Mouse (Mus musculus) hindbrain, embryonic 12.5 days (tissue): ENCODE measurements at regions not wholly inside any gene's neighbourhood (a gene's known extent, or its start where the extent isn't known, plus 50 kb on each side); places are given as distances from the start of the nearest gene placed in this dataset.

Experiments
- ATAC-seq: fragments of 200-750 bp; cut with Nextera tagmentation; 2 replicates; pipeline ENCODE4 v1.8.0; 2017; ENCODE audit warnings: moderate TSS enrichment; ENCODE audit not compliant: low FRiP score
- H3K27ac ChIP-seq: fragments of 300-500 bp; sonication (generic); 2 replicates; pipeline ENCODE4 v1.5.1; 2016; ENCODE audit warnings: mild to moderate bottlenecking
- H3K27me3 ChIP-seq: fragments of 300-500 bp; sonication (generic); 2 replicates; pipeline ENCODE4 v1.6.1; 2016; ENCODE audit warnings: mild to moderate bottlenecking
- H3K36me3 ChIP-seq: fragments of 300-500 bp; sonication (generic); 2 replicates; pipeline ENCODE4 v1.6.1; 2016; ENCODE audit warnings: mild to moderate bottlenecking
- H3K4me1 ChIP-seq: fragments of 300-500 bp; sonication (generic); 2 replicates; pipeline ENCODE4 v1.6.1; 2016
- H3K4me2 ChIP-seq: fragments of 300-500 bp; sonication (generic); replicated peaks from 2 replicates; pipeline ENCODE4 v1.6.1; 2016; ENCODE audit warnings: mild to moderate bottlenecking
- H3K4me3 ChIP-seq: fragments of 300-500 bp; sonication (generic); 2 replicates; pipeline ENCODE4 v1.5.1; 2016; ENCODE audit warnings: mild to moderate bottlenecking
- H3K9ac ChIP-seq: fragments of 300-500 bp; sonication (generic); 2 replicates; pipeline ENCODE4 v1.6.1; 2016; ENCODE audit warnings: mild to moderate bottlenecking, moderate library complexity
- H3K9me3 ChIP-seq: fragments of 300-500 bp; sonication (generic); replicated peaks from 2 replicates; pipeline ENCODE4 v1.6.1; 2016; ENCODE audit warnings: mild to moderate bottlenecking
- WGBS: fragments of 180-500 bp; shearing (Covaris S2); methylation state at CpG from one replicate; pipeline ENCODE4 v1.1.7; 2016; 5-methylcytosine and 5-hydroxymethylcytosine counted together

DNA sequence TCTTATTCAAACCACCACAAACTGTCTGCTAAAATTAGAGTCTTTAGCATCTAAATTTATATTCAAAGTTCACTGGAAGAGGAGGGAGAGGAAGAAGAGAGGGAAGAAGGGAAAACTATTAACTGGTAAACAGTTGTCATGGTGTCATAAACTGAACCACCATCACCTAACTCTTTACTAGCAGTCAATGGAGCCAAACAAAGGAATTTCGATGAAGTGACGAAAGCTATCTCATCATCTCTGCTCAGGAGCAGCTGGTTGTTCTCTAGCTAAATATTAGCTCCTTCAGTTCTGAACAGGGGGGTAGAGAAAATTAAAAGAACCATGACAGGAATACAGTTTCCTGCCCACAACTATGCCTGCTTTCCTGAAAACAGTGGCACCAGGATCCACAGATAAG is 608.9 kb upstream of the Map3k7 start:
- H3K4me3 ChIP-seq: no peak overlapping the region
- H3K27me3 ChIP-seq: no peaks in the 10 kb centered on the region
- no peak for ATAC-seq
- no peak overlapping the region for H3K27ac ChIP-seq
- no peaks in the 10 kb centered on the region for H3K9me3 ChIP-seq
- no peak overlapping the region for H3K9ac ChIP-seq
- H3K4me1 ChIP-seq: no peaks in the 10 kb centered on the region
- H3K4me2 ChIP-seq: no peak overlapping the region
- no peaks in the 10 kb centered on the region for H3K36me3 ChIP-seq
- WGBS: 98% methylated on average over 2 of the region's 2 CpGs

- Histone ChIP-seq H3K36me3 (no peaks in the 10 kb centered on the region), H3K4me1 (0 out of 2 replicates have a peak, but pooled peaks cover 2% of the 10 kb centered on the region), H3K27me3 (no peaks in the 10 kb centered on the region), H3K4me2 (no peak overlapping the region), H3K4me3 (no peak overlapping the region), H3K9me3 (no peaks in the 10 kb centered on the region), H3K9ac (no peak overlapping the region), H3K27ac (peak overlapping the region; percentile 36)
- ATAC-seq: peak; percentile 76
- 38% methylated on average over 1 of the region's 1 CpGs for WGBS
Measured at GRCm38 (mm10) chr4:31366172-31366571, 597.7 kb upstream of the Map3k7 start.

GRCm38 (mm10) chr4:31367031-31367430 is 596.9 kb upstream of the Map3k7 start:
- no peak for ATAC-seq
- no peaks in the 10 kb centered on the region for H3K9me3 ChIP-seq
- 76% methylated on average over 5 of the region's 5 CpGs for WGBS

DNA sequence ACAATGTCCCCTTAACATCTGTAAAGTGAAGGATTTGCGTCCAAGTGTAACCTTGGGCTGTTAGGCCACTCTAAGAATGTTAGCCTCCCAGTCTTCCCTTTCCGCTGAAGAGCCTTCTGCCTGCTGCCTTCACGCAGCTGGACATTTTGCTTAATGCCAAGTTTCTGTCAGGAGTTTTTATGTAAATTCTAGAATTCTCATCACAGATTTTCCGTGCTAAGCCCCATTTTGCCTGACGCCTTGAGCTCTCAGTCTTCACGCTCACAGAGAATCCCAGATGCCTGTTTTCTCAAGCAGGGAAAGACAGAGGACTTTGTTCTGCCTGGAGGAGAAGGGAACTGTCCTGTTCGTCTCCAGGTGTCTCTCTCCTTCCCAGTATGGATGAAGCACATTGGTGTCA is 593.8 kb upstream of the Map3k7 start:
- Histone ChIP-seq H3K9me3 (no peaks in the 10 kb centered on the region), H3K4me3 (no peak overlapping the region), H3K27ac (no peak overlapping the region), H3K4me1 (0 out of 2 replicates have a peak, but pooled peaks cover 2% of the 10 kb centered on the region), H3K9ac (no peak overlapping the region), H3K36me3 (no peaks in the 10 kb centered on the region), H3K27me3 (no peaks in the 10 kb centered on the region), H3K4me2 (no peak overlapping the region)
- 84% methylated on average over 7 of the region's 7 CpGs for WGBS
- ATAC-seq: no peak

More at GRCm38 (mm10) chr4:31367031-31367430, 596.9 kb upstream of the Map3k7 start:
- H3K4me1 ChIP-seq: 0 out of 2 replicates have a peak, but pooled peaks cover 2% of the 10 kb centered on the region
- H3K4me2 ChIP-seq: no peak overlapping the region
- no peak overlapping the region for H3K4me3 ChIP-seq
- H3K36me3 ChIP-seq: no peaks in the 10 kb centered on the region
- no peaks in the 10 kb centered on the region for H3K27me3 ChIP-seq
- H3K9ac ChIP-seq: no peak overlapping the region
- no peak overlapping the region for H3K27ac ChIP-seq

DNA sequence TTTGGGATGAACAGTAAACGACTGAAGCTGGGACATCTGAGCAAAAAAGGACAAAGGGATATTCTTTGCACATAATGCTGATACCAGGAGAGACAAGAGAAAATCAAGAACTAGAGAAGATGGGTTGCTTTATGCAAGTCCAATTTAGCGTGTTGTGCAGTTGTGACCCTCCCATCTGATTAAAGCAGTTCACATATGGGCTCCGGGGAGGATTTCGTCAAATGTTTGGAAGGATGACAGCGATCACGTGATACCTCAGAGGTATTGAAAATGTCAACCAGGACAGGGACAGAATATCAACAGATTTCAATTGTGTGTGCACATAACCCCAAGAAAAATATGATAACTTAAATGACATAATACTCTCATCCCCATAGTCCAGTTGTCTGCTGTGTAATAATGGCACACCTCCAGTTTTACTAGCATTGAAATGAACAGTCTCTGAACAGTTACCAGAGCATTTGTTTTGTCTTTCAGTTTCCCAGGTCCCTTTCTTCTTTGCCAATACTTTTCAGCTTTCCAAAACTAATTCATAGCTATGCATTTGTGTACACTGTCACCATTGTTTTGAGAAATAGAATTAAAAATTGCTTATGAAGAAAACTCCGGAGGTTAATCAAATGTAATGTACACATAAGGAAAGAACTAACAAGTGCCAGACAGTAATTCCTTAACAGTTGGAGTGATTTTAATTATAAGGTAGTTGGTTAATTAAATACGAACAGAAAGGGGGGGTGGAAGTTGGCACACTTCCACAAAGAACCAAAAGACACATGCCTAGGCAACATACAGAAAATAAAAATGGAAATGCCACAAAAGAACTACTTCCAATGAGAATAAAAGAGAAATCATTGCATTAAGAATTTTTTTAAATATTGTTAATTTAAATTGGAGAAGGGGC is 582.6 kb upstream of the Map3k7 start:
- Histone ChIP-seq H3K9me3 (no peaks in the 10 kb centered on the region), H3K4me3 (no peak overlapping the region), H3K4me1 (no peaks in the 10 kb centered on the region), H3K27me3 (no peaks in the 10 kb centered on the region), H3K36me3 (no peaks in the 10 kb centered on the region), H3K4me2 (no peak overlapping the region), H3K9ac (no peak overlapping the region), H3K27ac (no peak overlapping the region)
- ATAC-seq: no peak
- WGBS: 91% methylated on average over 8 of the region's 8 CpGs

GRCm38 (mm10) chr4:31392932-31393632 is 570.8 kb upstream of the Map3k7 start:
- no peak overlapping the region for H3K4me3 ChIP-seq
- H3K9me3 ChIP-seq: no peaks in the 10 kb centered on the region
- no peak overlapping the region for H3K27ac ChIP-seq
- no peak overlapping the region for H3K9ac ChIP-seq
- ATAC-seq: no peak
- no peaks in the 10 kb centered on the region for H3K27me3 ChIP-seq
- no peaks in the 10 kb centered on the region for H3K36me3 ChIP-seq
- no peak overlapping the region for H3K4me2 ChIP-seq
- 92% methylated on average over 4 of the region's 4 CpGs for WGBS
- H3K4me1 ChIP-seq: no peaks in the 10 kb centered on the region

DNA sequence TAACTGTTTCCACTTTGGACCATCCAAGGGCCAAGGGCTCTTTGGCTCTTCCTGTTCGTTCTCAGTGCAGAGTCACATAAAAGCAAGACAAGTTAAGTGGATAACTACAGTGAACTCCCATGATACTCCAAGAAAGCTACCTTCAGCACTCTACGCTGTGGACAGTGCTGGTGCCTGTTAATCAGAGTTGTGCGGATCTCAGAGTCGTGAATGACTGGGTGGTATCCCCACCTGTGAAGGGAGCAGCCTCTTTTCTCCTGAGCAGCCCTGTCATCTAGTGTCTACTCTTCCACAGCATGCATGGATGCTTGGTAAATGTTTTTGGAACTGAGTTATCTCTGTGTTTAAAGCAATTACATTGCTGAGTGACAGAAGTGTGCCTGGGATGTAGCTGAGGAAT is 568.4 kb upstream of the Map3k7 start:
- no peak overlapping the region for H3K4me2 ChIP-seq
- no peaks in the 10 kb centered on the region for H3K9me3 ChIP-seq
- no peak overlapping the region for H3K27ac ChIP-seq
- no peak for ATAC-seq
- 75% methylated on average over 4 of the region's 4 CpGs for WGBS
- no peaks in the 10 kb centered on the region for H3K36me3 ChIP-seq
- H3K4me3 ChIP-seq: no peak overlapping the region
- no peaks in the 10 kb centered on the region for H3K27me3 ChIP-seq
- no peaks in the 10 kb centered on the region for H3K4me1 ChIP-seq
- H3K9ac ChIP-seq: no peak overlapping the region

- Histone ChIP-seq H3K4me1 (no peaks in the 10 kb centered on the region), H3K27me3 (no peaks in the 10 kb centered on the region), H3K4me3 (no peak overlapping the region), H3K4me2 (no peak overlapping the region), H3K27ac (no peak overlapping the region), H3K36me3 (no peaks in the 10 kb centered on the region), H3K9ac (no peak overlapping the region), H3K9me3 (no peaks in the 10 kb centered on the region)
- WGBS: 75% methylated on average over 8 of the region's 8 CpGs
- no peak for ATAC-seq
Measured at GRCm38 (mm10) chr4:31403976-31404375, 559.9 kb upstream of the Map3k7 start.

DNA sequence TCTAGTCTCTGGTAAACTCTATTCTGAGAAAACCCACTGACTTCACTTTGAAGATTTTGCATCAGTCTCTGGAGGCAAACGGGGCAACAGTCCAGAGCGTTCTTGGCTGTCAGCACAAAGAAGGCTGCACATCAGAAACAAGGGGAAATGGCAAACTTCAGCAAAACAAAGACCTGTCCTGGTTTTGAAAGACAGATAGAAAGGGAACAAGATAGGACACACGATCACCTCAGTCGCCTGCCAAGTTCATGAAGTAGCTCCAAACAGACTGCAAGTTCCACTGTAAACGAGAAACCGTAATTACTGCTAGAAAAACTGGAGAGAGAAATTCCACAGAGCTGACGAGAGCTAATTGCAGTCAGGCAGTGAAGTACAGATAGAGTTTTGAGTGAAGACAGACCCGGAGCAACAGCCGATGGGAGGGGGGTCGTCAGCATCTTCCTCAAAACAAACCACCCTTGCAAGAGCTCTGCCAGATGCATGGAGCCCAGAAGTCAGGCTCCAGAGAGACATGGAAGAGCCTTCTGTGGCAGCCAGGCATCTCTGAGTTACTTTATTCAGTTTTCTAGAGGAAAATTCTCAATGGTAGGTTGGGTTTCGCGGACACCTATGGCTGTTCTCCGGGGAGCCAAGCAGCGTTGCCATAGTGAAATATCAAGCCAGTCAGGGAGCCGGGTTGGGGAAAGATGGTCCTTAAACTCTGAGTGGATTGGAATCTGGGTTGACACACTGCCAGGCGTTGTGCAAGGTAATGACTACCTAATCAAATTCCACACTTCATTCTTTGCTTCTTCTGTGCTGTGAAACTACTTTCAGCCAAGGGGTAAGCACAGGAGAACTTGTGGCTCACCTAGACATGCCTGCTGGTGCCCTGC is 558.8 kb upstream of the Map3k7 start:
- WGBS: 64% methylated on average over 16 of the region's 16 CpGs
- Histone ChIP-seq H3K27me3 (no peaks in the 10 kb centered on the region), H3K4me1 (no peaks in the 10 kb centered on the region), H3K27ac (no peak overlapping the region), H3K4me3 (no peak overlapping the region), H3K4me2 (no peak overlapping the region), H3K36me3 (no peaks in the 10 kb centered on the region), H3K9me3 (no peaks in the 10 kb centered on the region), H3K9ac (no peak overlapping the region)
- no peak for ATAC-seq

DNA sequence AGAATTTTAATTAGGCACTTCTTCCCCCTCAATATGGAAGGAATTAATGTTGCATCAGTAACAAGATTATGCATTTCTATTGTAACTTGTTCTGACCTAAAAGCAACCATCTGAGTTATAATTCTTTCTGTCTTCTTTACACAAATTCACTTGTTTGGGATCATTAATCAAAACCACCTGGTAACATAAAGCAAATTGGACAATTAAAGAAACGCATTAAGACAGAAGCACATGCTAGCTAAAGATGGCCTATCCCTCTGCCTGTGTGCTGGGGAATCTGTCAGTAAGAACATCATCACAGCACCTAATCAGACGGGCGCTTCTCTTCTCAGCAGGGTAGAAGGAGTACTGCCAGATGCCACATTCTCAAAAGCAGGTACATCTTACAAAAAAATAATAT is 553.7 kb upstream of the Map3k7 start:
- ATAC-seq: no peak
- Histone ChIP-seq H3K4me1 (no peaks in the 10 kb centered on the region), H3K9ac (no peak overlapping the region), H3K9me3 (no peaks in the 10 kb centered on the region), H3K4me2 (no peak overlapping the region), H3K4me3 (no peak overlapping the region), H3K27ac (no peak overlapping the region), H3K27me3 (no peaks in the 10 kb centered on the region), H3K36me3 (no peaks in the 10 kb centered on the region)
- 71% methylated on average over 3 of the region's 3 CpGs for WGBS

GRCm38 (mm10) chr4:31411770-31412525 is 551.9 kb upstream of the Map3k7 start:
- no peak overlapping the region for H3K4me2 ChIP-seq
- no peak for ATAC-seq
- 86% methylated on average over 9 of the region's 9 CpGs for WGBS

More at GRCm38 (mm10) chr4:31411770-31412525, 551.9 kb upstream of the Map3k7 start:
- H3K9me3 ChIP-seq: no peaks in the 10 kb centered on the region
- H3K4me3 ChIP-seq: no peak overlapping the region
- H3K27me3 ChIP-seq: no peaks in the 10 kb centered on the region
- no peaks in the 10 kb centered on the region for H3K36me3 ChIP-seq
- H3K9ac ChIP-seq: no peak overlapping the region
- H3K4me1 ChIP-seq: no peaks in the 10 kb centered on the region
- H3K27ac ChIP-seq: no peak overlapping the region
